Mouse (Mus musculus): ENCODE results near the gene Atp13a3. TPM values are rescaled to one million over a fixed set of nuclear protein-coding genes. Genes with fewer than 3 reads are reported as not detected.

Gene Atp13a3
- polyA plus RNA-seq, 1 experiment: 30.5 TPM

DNA sequence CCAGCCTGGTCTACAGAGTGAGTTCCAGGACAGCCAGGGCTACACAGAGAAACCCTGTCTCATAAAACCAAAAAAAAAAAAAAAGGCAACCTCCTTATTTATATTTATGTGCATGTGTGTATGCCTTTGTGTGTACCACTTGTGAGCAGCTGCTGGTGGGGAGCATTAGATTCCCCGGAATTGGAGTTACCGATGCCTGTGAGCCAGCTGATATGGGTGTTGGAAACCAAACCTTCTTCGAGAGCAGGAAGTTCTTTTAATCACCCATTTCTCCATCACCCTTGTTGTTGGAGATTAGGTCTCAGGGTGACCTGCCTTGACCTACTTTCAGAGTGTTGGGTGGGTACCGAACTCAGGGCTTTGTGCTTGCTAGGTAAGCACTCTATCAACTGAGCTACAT is 5.1 kb upstream of the Atp13a3 start:
- no peak overlapping the region for H3K4me3 ChIP-seq (ENCODE audit: insufficient read depth, poor library complexity, severe bottlenecking)
- H3K79me3 ChIP-seq (ENCODE audit: low read depth): no peaks in the 10 kb centered on the region
- H3K27me3 ChIP-seq (ENCODE audit: control insufficient read depth, insufficient read depth, insufficient read length): no peaks in the 10 kb centered on the region
- H3ac ChIP-seq (ENCODE audit: control insufficient read depth, insufficient read length, low read depth): no peak overlapping the region
- TF ChIP-seq CTCF (IDR thresholded peaks at IDR 0.05; ENCODE audit: control insufficient read depth, insufficient read depth, insufficient read length): no peak
- no peak for TF ChIP-seq MYOG (IDR thresholded peaks at IDR 0.05; ENCODE audit: control insufficient read depth, extremely low read depth, insufficient read length)
- no peak for TF ChIP-seq FOSL1 (IDR thresholded peaks at IDR 0.05; ENCODE audit: insufficient read depth, low read length, poor library complexity, severe bottlenecking)
- no peak for TF ChIP-seq MAX (IDR thresholded peaks at IDR 0.05)
- no peak for TF ChIP-seq CEBPB (IDR thresholded peaks at IDR 0.05; ENCODE audit: low read depth)
- TF ChIP-seq MYOD1 (IDR thresholded peaks at IDR 0.05; ENCODE audit: control insufficient read depth, insufficient read length, low read depth): no peak
- TF ChIP-seq USF1 (IDR thresholded peaks at IDR 0.05; ENCODE audit: low read depth): no peak
- H3K36me3 ChIP-seq (ENCODE audit: control insufficient read depth, insufficient read depth): no peaks in the 10 kb centered on the region
- no peaks in the 10 kb centered on the region for H3K79me2 ChIP-seq (ENCODE audit: control insufficient read depth, insufficient read depth)

DNA sequence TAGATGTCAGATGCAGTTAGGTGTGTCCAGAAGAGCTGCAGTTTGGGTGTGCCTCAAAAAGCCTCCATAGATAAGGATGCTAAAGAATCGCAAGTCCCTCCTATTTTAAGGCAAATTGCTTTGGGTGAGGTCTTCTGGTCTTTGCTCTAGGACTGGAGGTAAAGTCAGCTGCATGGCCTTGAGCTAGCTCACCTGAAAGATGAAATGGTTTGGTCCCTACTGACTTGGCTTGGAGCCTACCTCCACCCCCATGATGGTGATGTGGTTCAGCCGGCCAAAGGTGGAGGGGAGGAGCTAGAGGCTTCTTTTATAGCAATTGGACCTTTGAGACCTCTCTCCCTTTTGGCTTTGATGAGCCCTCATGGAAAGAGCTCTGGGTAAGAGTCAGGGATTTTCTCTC is 1.7 kb upstream of the Atp13a3 start:
- Histone ChIP-seq H3K36me3 (ENCODE audit: control insufficient read depth, insufficient read depth) (no peaks in the 10 kb centered on the region), H3K27me3 (ENCODE audit: control insufficient read depth, insufficient read depth, insufficient read length) (no peaks in the 10 kb centered on the region), H3ac (ENCODE audit: control insufficient read depth, insufficient read length, low read depth) (no peak overlapping the region), H3K4me3 (ENCODE audit: insufficient read depth, poor library complexity, severe bottlenecking) (no peak overlapping the region), H3K79me3 (ENCODE audit: low read depth) (no peaks in the 10 kb centered on the region), H3K79me2 (ENCODE audit: control insufficient read depth, insufficient read depth) (no peaks in the 10 kb centered on the region)
- TF ChIP-seq MYOG (IDR thresholded peaks at IDR 0.05; ENCODE audit: control insufficient read depth, extremely low read depth, insufficient read length) (no peak), USF1 (IDR thresholded peaks at IDR 0.05; ENCODE audit: low read depth) (no peak), FOSL1 (IDR thresholded peaks at IDR 0.05; ENCODE audit: insufficient read depth, low read length, poor library complexity, severe bottlenecking) (no peak), CTCF (IDR thresholded peaks at IDR 0.05; ENCODE audit: control insufficient read depth, insufficient read depth, insufficient read length) (no peak), CEBPB (IDR thresholded peaks at IDR 0.05; ENCODE audit: low read depth) (no peak), MYOD1 (IDR thresholded peaks at IDR 0.05; ENCODE audit: control insufficient read depth, insufficient read length, low read depth) (no peak), MAX (IDR thresholded peaks at IDR 0.05) (no peak)

DNA sequence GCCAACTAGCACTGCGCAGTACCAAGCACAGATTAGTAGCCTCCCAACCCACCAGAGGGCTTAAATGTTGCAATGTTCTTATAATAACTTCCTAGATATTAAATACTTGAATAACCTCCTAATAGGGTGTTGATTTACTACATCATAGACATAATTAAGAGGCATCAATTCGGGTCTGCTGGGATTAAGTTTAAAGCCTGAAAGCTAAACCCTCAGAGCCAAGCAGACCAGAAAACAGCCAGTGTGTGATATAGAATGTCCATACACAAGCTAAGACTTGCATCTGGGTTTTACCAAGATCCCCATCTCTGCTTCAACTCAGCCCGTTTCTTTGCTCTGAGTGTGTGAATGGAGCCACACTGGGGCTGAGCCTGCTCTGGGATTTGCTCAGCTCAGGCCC is 2.2 kb downstream of the Atp13a3 start:
- Histone ChIP-seq H3K79me2 (ENCODE audit: control insufficient read depth, insufficient read depth) (no peaks in the 10 kb centered on the region), H3K36me3 (ENCODE audit: control insufficient read depth, insufficient read depth) (no peaks in the 10 kb centered on the region), H3K4me3 (ENCODE audit: insufficient read depth, poor library complexity, severe bottlenecking) (no peak overlapping the region), H3ac (ENCODE audit: control insufficient read depth, insufficient read length, low read depth) (no peak overlapping the region), H3K27me3 (ENCODE audit: control insufficient read depth, insufficient read depth, insufficient read length) (no peaks in the 10 kb centered on the region), H3K79me3 (ENCODE audit: low read depth) (no peaks in the 10 kb centered on the region)
- no peak for TF ChIP-seq CTCF (IDR thresholded peaks at IDR 0.05; ENCODE audit: control insufficient read depth, insufficient read depth, insufficient read length)
- TF ChIP-seq MYOG (IDR thresholded peaks at IDR 0.05; ENCODE audit: control insufficient read depth, extremely low read depth, insufficient read length): no peak
- no peak for TF ChIP-seq CEBPB (IDR thresholded peaks at IDR 0.05; ENCODE audit: low read depth)
- no peak for TF ChIP-seq FOSL1 (IDR thresholded peaks at IDR 0.05; ENCODE audit: insufficient read depth, low read length, poor library complexity, severe bottlenecking)
- no peak for TF ChIP-seq MAX (IDR thresholded peaks at IDR 0.05)
- TF ChIP-seq MYOD1 (IDR thresholded peaks at IDR 0.05; ENCODE audit: control insufficient read depth, insufficient read length, low read depth): no peak
- TF ChIP-seq USF1 (IDR thresholded peaks at IDR 0.05; ENCODE audit: low read depth): no peak

DNA sequence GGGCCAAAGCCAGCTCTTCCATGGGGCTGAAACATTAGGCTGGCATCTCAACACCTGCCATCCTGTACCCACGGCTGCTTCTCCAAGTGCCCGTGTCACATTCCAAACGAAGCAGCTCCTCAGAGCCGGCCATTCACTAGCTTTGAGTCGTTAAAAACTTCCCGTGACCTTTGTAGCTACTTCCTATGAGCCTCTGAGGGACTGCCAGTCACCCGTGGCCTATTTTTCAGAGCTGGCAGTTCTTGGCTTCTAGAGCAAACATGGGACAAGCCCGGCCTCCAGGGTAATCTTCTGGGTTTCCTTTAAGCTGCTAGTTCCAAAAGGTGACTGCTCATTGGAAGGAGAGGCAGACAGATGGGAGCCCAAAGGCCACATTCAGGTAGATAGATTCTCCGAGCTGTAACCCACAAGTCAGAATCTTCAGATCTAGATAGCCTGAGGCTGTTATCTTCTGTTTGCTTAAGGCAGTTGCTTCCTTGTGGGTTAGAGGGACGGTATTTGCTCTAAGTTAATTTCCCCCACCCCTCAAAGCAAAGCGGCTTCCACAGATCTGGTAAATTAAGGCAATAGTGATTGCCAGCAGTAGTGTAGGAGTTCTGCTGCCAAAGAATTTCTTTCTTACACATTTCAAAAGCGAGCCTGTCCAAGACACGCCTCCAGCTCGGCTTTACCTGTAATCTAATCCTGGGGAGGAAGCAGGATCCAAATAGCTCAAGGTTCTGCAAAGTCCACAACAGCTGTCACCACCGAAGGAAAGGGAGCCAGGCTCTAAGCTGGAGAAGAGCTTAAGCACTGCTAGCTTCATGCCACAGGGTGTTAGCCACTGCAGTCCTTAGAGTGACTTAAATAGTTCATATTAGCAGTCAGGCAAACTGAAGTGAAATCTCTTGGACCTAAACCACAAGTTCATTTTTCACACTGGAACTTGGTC is 8.4 kb downstream of the Atp13a3 start:
- Histone ChIP-seq H3K79me2 (ENCODE audit: control insufficient read depth, insufficient read depth) (no peaks in the 10 kb centered on the region), H3ac (ENCODE audit: control insufficient read depth, insufficient read length, low read depth) (no peak overlapping the region), H3K79me3 (ENCODE audit: low read depth) (no peaks in the 10 kb centered on the region), H3K27me3 (ENCODE audit: control insufficient read depth, insufficient read depth, insufficient read length) (no peaks in the 10 kb centered on the region), H3K4me3 (ENCODE audit: insufficient read depth, poor library complexity, severe bottlenecking) (no peak overlapping the region), H3K36me3 (ENCODE audit: control insufficient read depth, insufficient read depth) (no peaks in the 10 kb centered on the region)
- peak; percentile 6 for TF ChIP-seq MYOD1 (IDR thresholded peaks at IDR 0.05; ENCODE audit: control insufficient read depth, insufficient read length, low read depth)
- TF ChIP-seq CTCF (IDR thresholded peaks at IDR 0.05; ENCODE audit: control insufficient read depth, insufficient read depth, insufficient read length): no peak
- TF ChIP-seq MAX (IDR thresholded peaks at IDR 0.05): no peak
- TF ChIP-seq MYOG (IDR thresholded peaks at IDR 0.05; ENCODE audit: control insufficient read depth, extremely low read depth, insufficient read length): no peak
- TF ChIP-seq USF1 (IDR thresholded peaks at IDR 0.05; ENCODE audit: low read depth): no peak
- TF ChIP-seq CEBPB (IDR thresholded peaks at IDR 0.05; ENCODE audit: low read depth): no peak
- TF ChIP-seq FOSL1 (IDR thresholded peaks at IDR 0.05; ENCODE audit: insufficient read depth, low read length, poor library complexity, severe bottlenecking): no peak

DNA sequence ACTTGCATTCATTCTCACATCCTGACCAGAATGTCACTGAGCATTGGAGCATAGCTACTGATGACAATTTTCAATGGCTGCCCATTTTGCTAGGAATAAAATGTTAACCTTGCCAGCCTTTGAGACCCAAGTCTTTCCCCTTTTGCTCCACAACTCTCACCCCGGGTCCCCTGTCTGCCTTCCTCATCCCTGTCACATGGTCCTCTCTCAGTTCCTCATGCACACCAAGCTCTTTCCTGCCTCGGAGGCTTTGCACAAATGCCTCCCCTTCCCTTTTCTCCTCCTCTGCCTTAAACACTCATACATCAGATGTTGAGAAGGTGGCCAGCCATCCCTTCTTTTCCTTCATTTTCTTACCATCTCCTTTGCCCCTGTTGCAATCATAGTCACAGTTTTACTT is 10.6 kb downstream of the Atp13a3 start:
- no peaks in the 10 kb centered on the region for H3K79me3 ChIP-seq (ENCODE audit: low read depth)
- H3K4me3 ChIP-seq (ENCODE audit: insufficient read depth, poor library complexity, severe bottlenecking): no peak overlapping the region
- no peak overlapping the region for H3ac ChIP-seq (ENCODE audit: control insufficient read depth, insufficient read length, low read depth)
- no peaks in the 10 kb centered on the region for H3K36me3 ChIP-seq (ENCODE audit: control insufficient read depth, insufficient read depth)
- TF ChIP-seq FOSL1 (IDR thresholded peaks at IDR 0.05; ENCODE audit: insufficient read depth, low read length, poor library complexity, severe bottlenecking) (no peak), MYOD1 (IDR thresholded peaks at IDR 0.05; ENCODE audit: control insufficient read depth, insufficient read length, low read depth) (no peak), CTCF (IDR thresholded peaks at IDR 0.05; ENCODE audit: control insufficient read depth, insufficient read depth, insufficient read length) (no peak), MYOG (IDR thresholded peaks at IDR 0.05; ENCODE audit: control insufficient read depth, extremely low read depth, insufficient read length) (no peak), USF1 (IDR thresholded peaks at IDR 0.05; ENCODE audit: low read depth) (no peak), CEBPB (IDR thresholded peaks at IDR 0.05; ENCODE audit: low read depth) (no peak), MAX (IDR thresholded peaks at IDR 0.05) (no peak)
- no peaks in the 10 kb centered on the region for H3K27me3 ChIP-seq (ENCODE audit: control insufficient read depth, insufficient read depth, insufficient read length)
- no peaks in the 10 kb centered on the region for H3K79me2 ChIP-seq (ENCODE audit: control insufficient read depth, insufficient read depth)
